Mouse (Mus musculus) heart, adult 2 months (tissue): Measurements from ENCODE around the gene Snx27.

ENCODE experiments used
- CTCF ChIP-seq: fragments of 200-600 bp; IDR thresholded peaks from 2 replicates; pipeline ENCODE4 v1.8.1; 2022; ENCODE audit warnings: antibody characterized with exemption, mild to moderate bottlenecking, moderate library complexity
- POLR2A ChIP-seq: fragments of 200-500 bp; IDR thresholded peaks from 2 replicates; pipeline ENCODE4 v1.6.1; 2011; ENCODE audit warnings: mild to moderate bottlenecking, low read depth, low read length, control low read depth; ENCODE audit not compliant: insufficient read depth

GRCm38 (mm10) chr3:94621740-94622507 lies 39.4 kb upstream of the Snx27 start:
- TF ChIP-seq CTCF (no peak), POLR2A (no peak)
